Mouse (Mus musculus) MEL-GATA-1-ER (cell line): ENCODE results near the gene Zp1.

ENCODE experiments used
- DNase-seq: peaks from one replicate; pipeline ENCODE4 v3.0.0-alpha.2; 2012; ENCODE audit warnings: low read depth; ENCODE audit errors: extremely low read depth

The Zp1 gene

DNA sequence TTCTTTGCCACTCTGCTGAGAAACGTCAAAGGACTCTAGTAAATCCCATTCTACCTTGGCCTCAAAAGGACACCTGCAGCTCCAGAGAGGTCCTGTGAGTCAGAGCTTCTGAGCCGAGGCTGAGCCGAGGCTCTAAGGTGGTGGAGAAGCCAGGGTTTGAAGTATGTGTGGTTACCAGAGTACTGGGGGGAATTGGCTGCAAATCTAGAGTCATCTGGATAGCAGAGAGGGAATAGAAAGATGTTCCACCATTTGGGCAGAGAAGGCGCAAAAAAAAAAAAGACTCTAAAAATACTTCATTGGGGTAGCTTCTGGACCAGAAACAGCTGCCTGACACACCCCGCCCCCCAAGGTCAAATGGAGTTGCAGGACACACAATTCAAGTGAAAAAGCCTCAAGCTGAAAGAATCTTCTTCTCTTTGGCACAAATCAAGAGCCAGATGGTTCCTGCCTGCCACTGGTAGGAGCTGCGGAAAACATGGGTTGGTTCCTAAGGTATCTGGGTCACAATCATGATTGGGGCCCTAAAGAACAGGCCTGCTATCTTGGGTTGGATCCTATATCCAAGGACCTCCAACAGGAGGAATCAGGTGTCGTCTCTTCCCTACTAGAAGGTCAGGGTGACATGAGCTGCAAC is 42.1 kb downstream of the Zp1 start:
- no peak for DNase-seq

DNA sequence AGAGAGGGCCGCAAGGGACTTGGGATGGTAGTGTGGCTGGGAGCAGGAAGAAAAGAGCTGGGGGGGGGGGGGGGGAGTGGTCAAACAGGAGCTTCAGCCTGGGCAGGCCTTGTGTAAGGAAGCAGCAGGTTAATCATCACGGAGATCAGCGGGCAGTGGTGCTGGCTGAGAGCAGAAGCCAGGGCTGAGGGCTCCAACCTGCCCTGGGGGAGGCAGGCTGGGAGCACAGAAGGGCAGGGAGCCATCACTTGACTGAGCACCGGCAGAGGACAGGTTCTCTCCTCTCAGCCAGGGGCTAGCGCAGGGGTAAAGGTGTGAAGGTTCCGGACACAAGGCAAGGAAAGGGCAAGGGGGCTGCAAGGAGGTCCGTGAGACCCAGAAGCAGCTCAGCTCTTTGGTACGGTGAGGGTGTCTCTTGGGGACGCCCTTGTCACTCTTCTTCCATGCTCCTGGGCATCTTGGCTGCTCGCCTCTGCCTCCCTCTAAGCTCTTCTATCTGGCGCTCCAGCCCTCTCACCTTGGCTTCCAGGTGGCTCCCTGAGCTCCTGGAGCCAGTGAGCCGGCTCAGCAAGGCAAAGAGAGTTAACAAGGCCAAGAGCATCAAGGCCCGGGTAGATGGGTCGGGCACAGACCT is 49.0 kb downstream of the Zp1 start:
- DNase-seq: no peak

DNA sequence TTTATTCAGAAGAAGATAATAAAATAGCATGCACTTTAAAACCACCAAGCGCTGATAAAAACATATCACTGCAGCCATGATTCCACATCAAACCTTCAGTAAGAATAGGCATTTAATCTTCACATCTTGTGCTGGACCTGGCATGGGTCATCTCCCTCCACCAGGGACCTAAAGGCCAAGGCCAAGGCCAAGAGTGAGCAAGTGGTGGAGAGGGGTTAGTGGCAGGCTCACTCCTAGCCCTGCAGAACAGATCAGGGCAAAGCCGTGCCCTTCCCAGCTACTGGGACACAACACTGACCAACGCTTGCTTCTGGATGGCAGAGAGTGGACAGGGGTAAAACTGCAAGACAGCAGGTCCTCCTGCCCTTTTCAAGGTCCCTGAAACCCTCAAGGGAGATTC is 49.8 kb downstream of the Zp1 start:
- no peak for DNase-seq

DNA sequence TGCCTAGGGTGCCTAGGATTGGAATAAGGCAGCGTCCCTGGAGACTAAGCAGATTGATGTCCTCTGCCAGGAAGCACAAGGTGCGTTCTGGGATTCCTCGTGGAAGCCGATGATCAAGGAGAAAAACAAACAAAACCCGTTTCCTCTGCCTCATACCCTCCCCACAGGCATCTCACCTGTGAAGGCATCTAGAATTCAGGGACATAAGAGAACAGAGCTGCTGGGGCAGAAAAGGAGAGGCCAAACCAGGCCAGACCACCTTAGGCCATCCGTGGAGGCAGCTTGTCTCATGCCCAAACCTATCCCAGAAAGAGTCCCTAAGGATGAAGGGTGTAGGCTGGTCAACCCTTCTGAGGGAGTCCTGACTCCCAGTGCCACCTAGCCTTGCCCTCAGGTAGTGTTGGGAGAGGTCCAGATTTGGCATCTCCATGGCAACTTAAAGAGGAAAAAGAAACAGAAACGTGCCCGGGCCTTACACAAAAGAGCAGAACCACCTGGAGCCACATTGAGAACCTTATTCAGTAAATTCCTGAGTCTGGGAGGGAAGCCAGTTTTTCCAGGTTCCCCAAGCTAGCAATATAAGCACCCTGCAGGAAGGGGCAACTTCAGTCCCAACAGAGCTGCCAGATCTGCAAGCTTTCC is 50.4 kb downstream of the Zp1 start, which contains the start of gene Tmem132a:
Gene Tmem132a (minus strand): TSS at position 55 of the 642 bp plus-strand sequence.
- no peak for DNase-seq

DNA sequence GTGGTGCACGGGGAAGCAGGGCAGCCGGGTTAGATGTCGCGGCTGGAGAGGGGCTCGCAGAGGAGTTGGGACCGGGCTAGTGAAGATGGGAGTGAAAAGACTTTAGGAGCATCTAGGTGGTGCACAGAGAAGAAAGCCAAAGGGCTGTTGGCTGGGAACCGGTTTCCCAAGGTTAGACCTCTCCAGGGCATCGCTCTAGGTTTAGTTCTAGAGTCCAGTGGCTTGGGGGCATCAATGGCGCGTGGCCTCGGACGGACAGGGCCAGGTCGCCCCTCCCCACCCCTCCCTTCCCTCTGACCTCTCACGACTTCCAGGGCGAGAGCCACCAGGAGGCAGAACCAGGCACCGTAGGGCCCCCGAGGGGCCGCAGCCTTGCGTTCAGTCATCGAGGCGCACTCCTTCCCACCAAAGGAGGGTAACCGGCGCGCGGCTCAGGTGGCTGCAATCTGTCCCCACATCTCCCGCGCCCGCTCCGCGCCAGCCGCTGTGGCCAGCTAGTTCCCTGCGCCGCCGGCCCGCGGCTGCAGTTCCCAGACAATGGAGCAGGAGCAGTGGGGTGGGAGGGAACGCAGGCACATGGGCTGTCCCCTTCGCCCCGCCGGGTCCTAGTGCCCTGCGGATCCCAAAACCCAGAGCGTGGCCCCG is 51.1 kb downstream of the Zp1 start:
- no peak for DNase-seq

DNA sequence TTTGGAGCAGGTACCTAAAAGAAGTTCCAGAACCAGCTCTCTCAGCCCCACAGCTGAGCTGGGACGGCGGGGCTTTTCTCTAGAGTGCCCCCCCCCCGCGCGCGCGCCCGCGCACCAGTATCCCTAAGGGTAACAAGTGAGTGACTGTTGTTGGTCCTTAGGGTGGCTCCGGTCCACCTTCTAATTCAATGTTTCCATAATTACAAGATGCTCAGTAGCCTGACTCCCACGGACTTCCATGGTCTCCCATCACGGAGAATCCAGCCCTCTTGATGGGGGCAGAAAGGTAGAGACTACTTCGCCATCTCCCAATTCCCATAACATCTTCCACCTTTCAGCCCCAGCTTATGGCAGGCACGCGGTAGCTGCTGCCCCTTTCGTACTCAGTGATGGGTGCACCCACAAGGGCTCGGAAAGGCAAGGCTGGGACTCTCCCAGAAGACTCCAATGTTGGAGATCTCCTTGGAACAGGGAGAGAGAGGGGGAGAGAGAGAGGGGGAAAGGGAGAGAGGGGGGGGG is 51.8 kb downstream of the Zp1 start:
- DNase-seq: no peak

DNA sequence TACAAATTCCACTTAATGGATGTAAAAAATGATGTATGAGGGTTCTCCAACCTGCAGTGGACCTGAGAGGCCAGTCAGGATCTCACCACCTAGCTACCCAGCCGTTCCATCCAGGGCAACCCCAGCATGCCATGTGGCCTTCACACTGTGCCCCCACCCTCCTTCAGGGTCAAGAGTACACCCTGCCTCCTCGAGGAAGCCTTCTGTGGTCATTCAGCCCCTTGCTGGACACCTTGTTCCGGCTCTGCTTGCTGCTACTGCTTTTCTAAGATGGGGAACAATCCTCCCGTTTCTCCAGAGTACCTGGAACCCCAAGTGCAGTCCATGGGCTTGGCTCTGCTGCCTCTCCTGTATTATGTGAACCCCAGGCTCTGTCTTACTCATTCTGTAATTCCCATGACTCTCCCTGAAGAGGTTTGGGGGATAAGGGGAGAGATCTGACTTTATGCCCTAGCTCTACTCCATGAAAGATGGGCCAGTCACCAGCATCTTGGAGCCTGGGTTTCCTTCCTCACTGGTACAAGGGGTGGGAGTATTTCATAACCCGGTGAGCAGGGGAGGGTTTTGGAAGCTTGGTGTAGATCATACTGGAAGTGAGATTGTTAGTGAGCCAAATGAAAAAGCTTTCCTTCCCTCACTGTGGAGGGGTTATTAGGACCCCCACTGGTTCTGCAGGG is 52.3 kb downstream of the Zp1 start:
- no peak for DNase-seq

DNA sequence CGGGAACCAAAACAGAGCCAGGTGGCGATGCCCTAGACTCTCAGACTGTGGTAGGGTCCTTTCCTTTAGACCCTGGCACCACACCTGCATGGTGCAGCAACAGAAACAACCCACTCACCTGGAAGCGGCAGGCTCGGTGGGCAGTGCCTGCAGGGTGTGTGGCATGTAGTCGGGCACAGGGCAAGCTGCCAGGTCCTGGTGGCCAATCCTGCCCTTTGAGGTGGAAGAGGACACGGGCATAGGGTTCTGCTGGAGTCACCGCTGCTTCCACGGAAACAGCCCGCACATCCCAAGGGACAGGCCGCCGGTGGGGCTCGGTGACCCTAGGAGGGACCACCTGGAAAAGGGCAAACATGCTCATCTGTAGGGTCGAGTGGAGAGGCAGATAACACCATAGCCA is 54.1 kb downstream of the Zp1 start:
- no peak for DNase-seq
